Mouse (Mus musculus) WW6 (cell line): ENCODE results near the gene Crybg3.
A peak's percentile ranks its signal among the peaks of the same experiment; 100 is the strongest.

Experiments used
- DNase-seq: peaks from one replicate; pipeline ENCODE4 v3.0.0-alpha.2; 2013; ENCODE audit warnings: low read depth, low spot score

The Crybg3 gene

GRCm38 (mm10) chr16:59600311-59601251 is at the start of gene Crybg3:
Gene Crybg3 (minus strand): TSS chr16:59600979.
- DNase-seq: no peak

- DNase-seq: peak; percentile 1
Observed at GRCm38 (mm10) chr16:59643766-59644165, 43.0 kb upstream of the Crybg3 start.

GRCm38 (mm10) chr16:59639985-59640384 is 39.2 kb upstream of the Crybg3 start:
- no peak for DNase-seq

GRCm38 (mm10) chr16:59639102-59639691 is 38.4 kb upstream of the Crybg3 start, which contains the start of gene Arl6:
Gene Arl6 (minus strand): TSS chr16:59639391.
- peak; percentile 80 for DNase-seq

GRCm38 (mm10) chr16:59634598-59634997 is 33.8 kb upstream of the Crybg3 start:
- no peak for DNase-seq

- DNase-seq: no peak
Observed at GRCm38 (mm10) chr16:59621554-59621953, 20.8 kb upstream of the Crybg3 start.

- DNase-seq: no peak
Observed at GRCm38 (mm10) chr16:59617167-59617566, 16.4 kb upstream of the Crybg3 start.

GRCm38 (mm10) chr16:59615675-59616074 is 14.9 kb upstream of the Crybg3 start:
- no peak for DNase-seq

GRCm38 (mm10) chr16:59610750-59611149 is 10.0 kb upstream of the Crybg3 start:
- no peak for DNase-seq

- no peak for DNase-seq
Observed at GRCm38 (mm10) chr16:59604078-59604781, 3.5 kb upstream of the Crybg3 start.

GRCm38 (mm10) chr16:59599411-59600265 is 1.1 kb downstream of the Crybg3 start:
- no peak for DNase-seq

- DNase-seq: no peak
Observed at GRCm38 (mm10) chr16:59598997-59599396, 1.8 kb downstream of the Crybg3 start.

GRCm38 (mm10) chr16:59597256-59597655 is 3.5 kb downstream of the Crybg3 start:
- DNase-seq: no peak

- no peak for DNase-seq
Observed at GRCm38 (mm10) chr16:59594714-59595113, 6.1 kb downstream of the Crybg3 start.

- no peak for DNase-seq
Observed at GRCm38 (mm10) chr16:59590790-59591189, 10.0 kb downstream of the Crybg3 start.

GRCm38 (mm10) chr16:59588351-59589025 is 12.3 kb downstream of the Crybg3 start:
- DNase-seq: no peak

GRCm38 (mm10) chr16:59587816-59588215 is 13.0 kb downstream of the Crybg3 start:
- no peak for DNase-seq

- no peak for DNase-seq
Observed at GRCm38 (mm10) chr16:59586911-59587310, 13.9 kb downstream of the Crybg3 start.

GRCm38 (mm10) chr16:59586276-59586675 is 14.5 kb downstream of the Crybg3 start:
- DNase-seq: no peak

GRCm38 (mm10) chr16:59585706-59586244 is 15.0 kb downstream of the Crybg3 start:
- DNase-seq: no peak
